Mouse (Mus musculus): ENCODE measurements around the gene Asb10. TPM values are rescaled to one million over a fixed set of nuclear protein-coding genes. Genes with fewer than 3 reads are reported as not detected.

Asb10 gene
- total and polyA plus RNA-seq, 3 experiments = 0.12 to 0.32 TPM; not detected in 1

DNA sequence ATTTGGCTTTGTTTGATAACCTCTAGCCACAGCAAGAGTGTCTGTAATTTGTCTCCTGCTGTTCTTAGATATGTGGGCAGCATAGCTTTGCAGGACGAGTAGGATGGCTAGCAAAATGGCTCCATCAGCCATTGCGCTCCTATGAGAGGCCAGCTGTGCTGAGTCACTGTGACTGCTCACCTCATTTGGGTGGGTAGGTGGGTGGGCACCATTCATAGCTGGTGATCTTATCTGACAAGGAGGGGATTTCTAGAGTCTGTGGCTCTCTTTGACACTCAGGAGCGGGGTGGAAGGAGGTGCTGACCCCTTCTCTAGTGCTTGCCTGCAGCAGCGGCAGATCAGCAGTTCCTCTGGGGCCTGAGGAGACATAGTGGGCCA, 46.4 kb upstream of the Asb10 start:
- H3K4me1 ChIP-seq (ENCODE audit: control insufficient read depth in 1 of 2, insufficient read depth in 2 of 2, low read length in 2 of 2) = peaks cover 3 to 14% of the 10 kb centered on the region in 2 experiments
- DNase-seq (ENCODE audit: low read depth, low spot score) = peak; percentile 86
- TF ChIP-seq GATA1 (IDR thresholded peaks at IDR 0.05; ENCODE audit: low read depth, low read length) (peak; percentile 54; the same call in 1 of the 2 replicates), POLR2AphosphoS5 (IDR thresholded peaks at IDR 0.05; ENCODE audit: borderline replicate concordance, low read depth, low read length) (no peak), SIN3A (IDR thresholded peaks at IDR 0.05; ENCODE audit: low read length) (no peak; the same call in 1 of the 2 replicates), KAT2A (conservative IDR thresholded peaks at IDR 0.05; ENCODE audit: low read depth, low read length) (no peak), CHD2 (IDR thresholded peaks at IDR 0.05; ENCODE audit: low read length) (no peak), HCFC1 (IDR thresholded peaks at IDR 0.05; ENCODE audit: low read depth, low read length) (no peak; the same call in 1 of the 2 replicates), MAZ (IDR thresholded peaks at IDR 0.05; ENCODE audit: low read depth, low read length) (no peak), CTCF (IDR thresholded peaks at IDR 0.05 in 2 of 3, conservative IDR thresholded peaks at IDR 0.05 in 1 of 3; ENCODE audit: control insufficient read depth in 1 of 3, insufficient read depth in 1 of 3, low read depth in 2 of 3, low read length in 3 of 3, poor library complexity in 1 of 3, severe bottlenecking in 1 of 3) (no peak), NELFE (IDR thresholded peaks at IDR 0.05; ENCODE audit: low read depth, low read length) (no peak), USF1 (IDR thresholded peaks at IDR 0.05; ENCODE audit: low read depth, low read length) (no peak), ETS1 (IDR thresholded peaks at IDR 0.05; ENCODE audit: low read depth, low read length) (peak; percentile 56), TAL1 (IDR thresholded peaks at IDR 0.05; ENCODE audit: low read length) (no peak), MEF2A (IDR thresholded peaks at IDR 0.05; ENCODE audit: extremely low read depth, insufficient replicate concordance, low read depth, low read length, poor library complexity, severe bottlenecking) (no peak), RCOR1 (IDR thresholded peaks at IDR 0.05; ENCODE audit: low read depth, low read length) (no peak), SMC3 (IDR thresholded peaks at IDR 0.05; ENCODE audit: low read depth, low read length) (no peak), ZKSCAN1 (IDR thresholded peaks at IDR 0.05; ENCODE audit: low read depth, low read length) (no peak), JUND (IDR thresholded peaks at IDR 0.05; ENCODE audit: low read depth, low read length) (no peak), MAX (IDR thresholded peaks at IDR 0.05; ENCODE audit: low read length) (no peak), MYC (IDR thresholded peaks at IDR 0.05; ENCODE audit: low read depth, low read length) (no peak), ZNF384 (IDR thresholded peaks at IDR 0.05; ENCODE audit: low read depth, low read length) (no peak), TCF12 (IDR thresholded peaks at IDR 0.05; ENCODE audit: low read depth, low read length) (peak; percentile 42; the same call in 1 of the 2 replicates), ZC3H11A (IDR thresholded peaks at IDR 0.05; ENCODE audit: low read depth, low read length) (no peak), ELF1 (IDR thresholded peaks at IDR 0.05; ENCODE audit: low read depth, low read length) (no peak), EP300 (IDR thresholded peaks at IDR 0.05; ENCODE audit: low read depth in 1 of 2, low read length in 2 of 2) (peak; percentile 5 to 47; a peak in 2 of 4 replicates), POLR2A (IDR thresholded peaks at IDR 0.05; ENCODE audit: control insufficient read depth in 1 of 2, insufficient read depth in 1 of 2, low read depth in 1 of 2, low read length in 2 of 2, poor library complexity in 1 of 2) (peak in 1 of 2 experiments; percentile 21; a peak in 1 of 4 replicates), POLR2AphosphoS2 (IDR thresholded peaks at IDR 0.05; ENCODE audit: low read length) (no peak), MAFK (IDR thresholded peaks at IDR 0.05; ENCODE audit: borderline replicate concordance, low read depth, low read length) (peak; percentile 59; the same call in 1 of the 2 replicates), RAD21 (IDR thresholded peaks at IDR 0.05; ENCODE audit: low read depth, low read length) (no peak), UBTF (IDR thresholded peaks at IDR 0.05; ENCODE audit: borderline replicate concordance, insufficient read depth, low read depth, low read length) (no peak), ZMIZ1 (IDR thresholded peaks at IDR 0.05; ENCODE audit: low read depth, low read length) (no peak), BHLHE40 (IDR thresholded peaks at IDR 0.05; ENCODE audit: borderline replicate concordance, low read depth, low read length) (no peak), E2F4 (IDR thresholded peaks at IDR 0.05; ENCODE audit: borderline replicate concordance, low read depth, low read length) (no peak), NRF1 (IDR thresholded peaks at IDR 0.05; ENCODE audit: insufficient read depth, low read depth, low read length, poor library complexity, severe bottlenecking) (0 out of 2 replicates have a peak, but pooled peaks have one; percentile 12), CHD1 (IDR thresholded peaks at IDR 0.05; ENCODE audit: low read depth, low read length) (no peak), GABPA (IDR thresholded peaks at IDR 0.05; ENCODE audit: low read depth, low read length) (peak; percentile 97), MYB (IDR thresholded peaks at IDR 0.05; ENCODE audit: low read depth, low read length) (0 out of 2 replicates have a peak, but pooled peaks have one; percentile 13), TBP (IDR thresholded peaks at IDR 0.05; ENCODE audit: low read depth, low read length) (peak; percentile 72), MXI1 (IDR thresholded peaks at IDR 0.05; ENCODE audit: low read depth, low read length) (no peak; the same call in 1 of the 2 replicates)

More for the DNA sequence above, 46.4 kb upstream of the Asb10 start:
- Histone ChIP-seq H3K27me3 (ENCODE audit: control insufficient read depth in 1 of 2, insufficient read depth in 2 of 2, low read length in 2 of 2) (no peaks in the 10 kb centered on the region), H3K9ac (ENCODE audit: control insufficient read depth, low read depth, low read length, poor library complexity, severe bottlenecking) (peak overlapping the region; percentile 90), H3K4me3 (ENCODE audit: control insufficient read depth in 1 of 2, insufficient read depth in 1 of 2, low read depth in 2 of 2, low read length in 2 of 2) (peak overlapping the region; percentile 86 to 91), H3K36me3 (ENCODE audit: control insufficient read depth in 1 of 2, insufficient read depth in 2 of 2, low read length in 2 of 2) (peaks cover 7 to 8% of the 10 kb centered on the region in 2 experiments; a peak in 3 of 4 replicates), H3K27ac (ENCODE audit: control insufficient read depth, low read depth, low read length) (peak overlapping the region; percentile 73), H3K9me3 (replicated peaks; ENCODE audit: insufficient read depth, low read length) (no peaks in the 10 kb centered on the region), H3K79me2 (ENCODE audit: control insufficient read depth, insufficient read depth, low read length, poor library complexity) (peaks cover 28% of the 10 kb centered on the region)
